Mouse (Mus musculus): ENCODE data around the gene Rgs3.

Gene Rgs3

DNA sequence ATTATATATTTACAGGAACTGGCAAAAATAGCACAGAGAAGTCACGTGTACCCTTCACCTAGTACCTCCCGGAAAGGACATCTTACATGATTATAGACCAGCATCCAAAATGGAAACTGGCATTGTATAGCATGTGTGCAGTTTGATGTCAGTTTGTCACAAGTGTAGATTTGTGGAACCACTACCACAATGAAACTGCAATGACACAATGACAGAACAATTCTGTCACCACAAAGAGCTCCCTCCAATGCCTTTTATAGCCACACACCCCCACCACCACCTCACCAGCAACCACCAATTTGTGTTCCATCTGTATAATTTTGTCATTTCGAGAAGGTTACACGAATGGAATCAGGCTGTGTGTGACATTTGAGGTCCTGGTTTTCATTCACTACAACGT lies 149.8 kb downstream of the Rgs3 start:
- intact Hi-C loops (cut with DNase I) = no loop called here

DNA sequence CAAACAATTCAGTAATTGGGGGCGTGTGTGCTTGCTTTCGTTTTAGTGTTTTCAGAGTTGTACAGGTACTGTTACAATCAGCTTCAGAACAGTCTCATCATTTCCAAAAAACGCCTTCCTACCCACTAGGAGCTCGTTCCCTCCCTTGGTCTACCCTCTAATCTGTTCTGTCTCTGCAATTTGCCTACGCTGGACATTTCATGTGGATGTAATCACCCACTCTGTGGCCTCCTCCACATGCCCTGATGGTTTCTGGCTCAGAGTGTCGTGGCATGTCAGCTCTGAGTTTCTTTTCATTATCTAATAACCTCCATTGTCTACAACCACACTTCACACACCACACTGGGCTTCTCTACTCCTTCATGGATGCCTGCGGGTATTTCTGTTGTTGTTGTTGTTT lies 151.5 kb downstream of the Rgs3 start:
- intact Hi-C loops (cut with DNase I) = no loop called here

DNA sequence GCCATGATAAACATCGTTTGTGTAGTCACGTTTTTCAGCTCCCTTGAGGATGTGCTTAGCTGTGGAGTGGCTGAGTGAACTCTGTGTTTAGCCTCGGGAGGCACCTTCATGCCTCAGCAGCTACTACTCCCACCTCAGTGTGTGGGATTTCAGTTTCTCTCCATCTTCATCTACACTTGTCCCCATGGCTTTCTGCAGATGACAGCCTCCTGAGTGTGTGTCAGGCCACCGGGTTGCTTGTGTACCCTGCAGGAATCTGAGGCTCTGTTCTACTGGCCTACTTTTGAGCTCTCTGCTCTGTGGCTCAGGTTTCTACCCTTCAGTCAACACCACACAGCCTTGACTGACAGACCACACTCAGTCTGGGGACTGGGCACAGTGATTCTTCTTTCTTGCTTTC lies 151.9 kb downstream of the Rgs3 start:
- intact Hi-C loops (cut with DNase I) = no loop called here

DNA sequence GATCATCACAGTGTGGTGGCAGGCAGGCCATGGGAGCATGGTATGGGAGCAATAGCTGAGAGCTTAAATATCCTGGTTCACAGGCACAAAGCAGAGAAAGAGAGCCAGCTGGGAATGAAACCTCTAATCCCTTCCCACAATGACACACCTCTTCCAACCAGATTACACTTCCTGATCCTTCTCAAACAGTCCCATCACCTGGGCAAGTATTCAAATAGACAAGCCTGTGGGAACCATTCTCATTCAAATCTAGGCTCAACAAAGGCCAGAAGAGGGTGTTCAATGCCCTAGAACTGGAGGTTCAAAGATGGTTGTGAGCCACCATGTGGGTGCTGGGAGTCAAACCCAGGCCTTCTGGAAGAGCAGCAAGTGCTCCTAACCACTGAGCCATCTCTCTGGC lies 161.2 kb downstream of the Rgs3 start:
- intact Hi-C loops (cut with DNase I) = no loop called here

GRCm38 (mm10) chr4:62722021-62722426 lies 162.4 kb downstream of the Rgs3 start:
- intact Hi-C loops (cut with DNase I) = no loop called here

- intact Hi-C loops (cut with DNase I) = no loop called here
Observed at GRCm38 (mm10) chr4:62723795-62724194, 164.1 kb downstream of the Rgs3 start.

GRCm38 (mm10) chr4:62726282-62726937 lies 166.8 kb downstream of the Rgs3 start:
- intact Hi-C loops (cut with DNase I) = no loop called here

DNA sequence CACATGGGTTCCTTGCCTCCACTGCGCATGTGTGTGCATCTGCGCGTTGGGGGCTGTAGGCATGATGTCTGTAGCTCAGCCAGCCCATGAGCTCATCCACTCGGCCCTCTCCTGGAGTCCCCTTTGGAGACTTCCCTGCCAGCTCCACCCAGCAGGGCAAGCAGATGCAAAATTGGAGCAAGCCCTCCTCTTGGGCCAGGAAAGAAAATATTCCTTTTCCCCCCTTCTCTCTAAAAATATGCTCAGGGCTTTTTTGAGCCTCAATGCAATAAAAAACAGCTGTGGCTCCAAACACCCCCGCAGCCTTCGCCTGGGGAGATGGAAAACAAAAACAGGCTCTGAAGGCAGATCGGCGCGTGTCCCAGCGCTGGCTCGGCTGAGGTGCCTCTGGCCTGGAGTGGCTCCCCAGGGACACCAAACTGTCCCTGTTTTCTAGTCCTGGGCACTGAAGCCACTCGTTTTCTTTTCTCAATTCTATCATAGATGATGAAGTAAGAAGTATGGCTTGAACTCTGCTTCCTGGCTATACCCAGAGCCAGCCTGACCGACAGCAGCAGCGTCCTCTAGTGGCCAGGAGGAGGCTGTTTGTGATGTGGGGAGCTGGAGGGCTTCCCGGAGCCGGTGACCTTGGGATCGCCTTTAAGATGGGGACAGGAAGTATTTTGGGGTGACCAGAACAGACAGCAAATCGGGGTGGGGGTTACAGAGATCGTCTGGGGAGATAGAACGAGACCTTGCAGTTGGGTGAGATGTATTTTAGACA lies 168.1 kb downstream of the Rgs3 start:
- intact Hi-C loops (cut with DNase I) = no loop called here

DNA sequence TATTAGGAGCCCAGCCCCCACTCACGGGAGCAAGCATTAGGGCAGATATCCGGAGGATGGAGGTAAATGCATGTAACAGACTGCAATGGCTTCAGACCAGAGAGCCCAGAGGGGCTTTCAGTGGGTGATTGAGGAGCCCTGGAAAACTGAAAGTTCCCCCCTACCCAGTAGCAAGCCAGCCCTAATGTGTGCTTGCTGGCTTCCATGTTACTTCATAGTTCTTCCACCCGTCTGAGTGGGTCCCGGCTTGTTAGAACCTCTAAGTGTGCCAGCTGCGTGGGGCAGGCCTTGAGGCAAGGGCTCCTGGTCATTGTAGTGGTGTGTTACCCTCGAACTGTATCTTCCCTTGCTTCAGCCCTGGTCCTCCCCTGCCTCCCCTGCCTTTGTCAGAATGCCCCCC lies 168.8 kb downstream of the Rgs3 start:
- intact Hi-C loops (cut with DNase I) = no loop called here

DNA sequence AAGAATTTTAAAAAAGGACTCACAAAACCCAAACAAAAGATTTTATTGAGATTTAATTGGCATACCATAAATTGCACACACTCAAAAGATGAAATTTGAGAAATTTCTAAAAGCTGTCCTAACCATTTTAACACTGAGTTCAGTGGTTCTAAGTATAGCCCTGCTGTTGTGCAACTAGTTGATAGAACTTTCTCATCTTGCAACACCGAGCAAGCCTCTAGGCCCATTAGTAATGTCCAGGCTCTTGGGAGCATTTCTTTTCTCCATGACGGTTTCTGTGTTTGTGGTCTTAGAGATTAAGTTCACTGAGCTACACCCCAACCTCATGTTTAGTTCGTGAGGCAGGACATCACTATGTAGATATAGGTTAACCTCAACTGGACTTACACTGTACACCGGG lies 169.5 kb downstream of the Rgs3 start:
- intact Hi-C loops (cut with DNase I) = no loop called here

DNA sequence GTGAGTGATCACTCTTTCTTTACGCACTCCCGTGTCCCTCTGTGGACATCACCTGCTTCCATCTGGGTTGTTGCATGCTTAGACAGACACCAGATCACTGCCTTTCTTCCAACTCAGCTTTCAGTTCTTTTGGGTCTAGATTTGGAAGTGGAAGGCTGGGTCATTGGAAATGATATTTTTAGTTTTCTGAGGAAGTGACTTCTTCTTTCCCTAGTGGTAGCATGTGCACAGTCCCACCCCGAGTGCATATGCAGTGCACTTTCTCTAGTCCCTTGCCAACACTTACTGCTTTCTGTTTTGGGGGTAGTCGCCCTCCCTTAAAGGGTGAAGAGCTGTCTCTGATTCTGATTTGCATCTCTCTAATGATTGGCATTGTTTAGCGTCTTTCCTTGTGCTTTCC lies 170.3 kb downstream of the Rgs3 start:
- intact Hi-C loops (cut with DNase I) = no loop called here

DNA sequence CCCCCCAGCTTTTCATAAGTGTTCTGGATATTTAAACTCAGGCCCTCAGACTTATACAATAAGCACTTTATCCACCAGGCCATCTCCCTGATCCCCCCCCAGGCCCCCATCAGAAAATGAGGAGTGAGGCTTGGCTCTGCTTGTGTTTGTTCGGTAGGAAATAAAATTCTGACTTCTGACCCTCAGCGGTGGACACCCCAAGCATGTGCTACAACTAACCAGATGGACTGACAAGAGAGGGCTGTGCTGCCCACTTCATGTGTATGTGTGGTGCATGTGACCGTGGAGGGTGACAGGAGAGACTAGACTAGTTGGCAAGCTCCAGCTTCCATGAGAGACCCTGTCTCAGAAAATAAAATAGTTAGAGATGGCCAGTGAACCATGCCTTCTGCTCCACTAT lies 171.2 kb downstream of the Rgs3 start:
- intact Hi-C loops (cut with DNase I) = no loop called here

DNA sequence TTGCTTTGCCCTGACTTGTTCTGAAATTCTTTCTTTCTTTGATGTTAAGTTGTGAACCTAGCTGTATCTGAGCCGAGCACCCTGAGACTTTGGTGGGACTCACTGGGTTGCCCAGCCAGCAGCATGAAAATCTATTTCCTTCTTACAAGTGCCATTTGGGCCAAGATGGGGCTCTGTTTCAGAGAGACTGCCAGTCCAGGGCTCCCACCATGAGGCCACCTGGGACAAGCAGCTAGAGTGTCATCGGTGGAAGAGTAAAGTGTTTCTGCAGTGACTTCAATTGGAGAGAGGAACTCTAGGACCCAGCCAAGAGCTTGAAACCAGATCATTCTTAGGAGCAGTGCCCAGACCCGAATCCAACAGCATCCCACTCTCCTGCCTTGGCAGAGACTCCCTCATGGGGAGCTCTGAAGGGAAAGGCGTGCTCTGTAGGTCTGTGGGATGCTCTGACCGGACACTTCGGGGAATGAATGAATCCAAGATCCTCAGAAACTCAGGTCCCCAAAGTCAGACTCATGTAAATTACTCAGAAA lies 171.9 kb downstream of the Rgs3 start:
- intact Hi-C loops (cut with DNase I) = no loop called here

- intact Hi-C loops (cut with DNase I) = no loop called here
Observed at GRCm38 (mm10) chr4:62732096-62732495, 172.4 kb downstream of the Rgs3 start.

DNA sequence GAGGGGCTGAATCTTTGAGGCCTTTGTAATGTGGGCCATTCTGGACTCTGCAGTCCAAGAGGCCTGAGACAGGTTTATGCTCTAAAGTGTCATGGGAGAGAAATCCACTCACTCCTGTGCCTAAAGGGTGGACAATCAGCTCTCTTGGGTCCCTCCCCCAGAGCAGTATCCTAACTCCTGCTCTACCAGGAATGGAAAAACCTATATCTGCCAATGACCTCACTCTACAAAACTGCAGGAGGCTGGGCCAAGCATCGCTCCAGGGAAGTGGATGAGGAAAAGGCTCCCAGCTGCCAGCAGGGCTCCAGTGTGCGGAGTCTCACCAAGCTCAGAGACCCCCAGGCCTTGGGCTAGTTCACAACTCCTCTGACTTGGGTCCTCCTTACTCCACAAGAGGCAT lies 173.2 kb downstream of the Rgs3 start:
- intact Hi-C loops (cut with DNase I) = no loop called here

GRCm38 (mm10) chr4:62733938-62734337 lies 174.3 kb downstream of the Rgs3 start:
- intact Hi-C loops (cut with DNase I) = no loop called here

- intact Hi-C loops (cut with DNase I) = no loop called here
Observed at GRCm38 (mm10) chr4:62735291-62735690, 175.6 kb downstream of the Rgs3 start.

DNA sequence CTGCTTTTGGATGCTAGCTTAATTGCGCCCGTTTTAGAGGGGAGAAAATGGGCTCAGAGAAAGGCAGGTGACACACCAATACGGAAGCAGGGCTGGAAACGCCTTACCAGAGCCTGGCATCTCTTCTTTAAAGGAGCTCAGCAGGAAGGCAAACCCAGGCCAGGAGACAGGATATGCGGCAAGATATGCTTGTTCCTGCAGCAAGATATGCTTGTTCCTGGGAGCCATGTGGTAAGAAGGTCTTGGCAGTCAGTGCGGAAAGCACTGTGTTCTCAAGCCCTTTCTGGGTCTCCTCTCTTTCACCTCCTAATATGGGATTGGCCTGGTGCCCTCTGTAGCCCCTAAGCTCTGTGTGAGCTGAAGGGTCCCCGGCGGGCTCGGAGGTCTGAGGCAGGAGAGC lies 176.2 kb downstream of the Rgs3 start:
- intact Hi-C loops (cut with DNase I) = no loop called here

- intact Hi-C loops (cut with DNase I) = no loop called here
Observed at GRCm38 (mm10) chr4:62736421-62736820, 176.8 kb downstream of the Rgs3 start.

DNA sequence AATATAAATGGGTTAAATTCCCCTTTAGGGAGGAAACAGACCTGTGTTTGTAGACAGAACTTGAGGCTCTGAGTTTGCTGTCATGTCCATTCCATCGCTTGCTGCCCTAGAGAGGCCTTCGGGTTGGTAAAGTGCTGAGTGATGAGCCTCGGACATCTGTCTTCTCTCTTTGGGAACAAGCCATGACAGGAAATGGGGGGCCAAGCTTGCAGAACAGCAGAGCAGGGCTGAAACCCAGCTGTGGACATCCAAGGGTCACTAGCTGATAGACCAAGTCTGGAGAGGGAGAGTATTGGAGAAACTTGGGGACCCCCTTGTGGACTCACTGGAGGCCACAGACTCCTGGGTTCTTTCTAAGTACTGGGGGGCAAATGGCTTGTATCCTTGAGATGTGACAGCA lies 177.3 kb downstream of the Rgs3 start:
- intact Hi-C loops (cut with DNase I) = no loop called here

DNA sequence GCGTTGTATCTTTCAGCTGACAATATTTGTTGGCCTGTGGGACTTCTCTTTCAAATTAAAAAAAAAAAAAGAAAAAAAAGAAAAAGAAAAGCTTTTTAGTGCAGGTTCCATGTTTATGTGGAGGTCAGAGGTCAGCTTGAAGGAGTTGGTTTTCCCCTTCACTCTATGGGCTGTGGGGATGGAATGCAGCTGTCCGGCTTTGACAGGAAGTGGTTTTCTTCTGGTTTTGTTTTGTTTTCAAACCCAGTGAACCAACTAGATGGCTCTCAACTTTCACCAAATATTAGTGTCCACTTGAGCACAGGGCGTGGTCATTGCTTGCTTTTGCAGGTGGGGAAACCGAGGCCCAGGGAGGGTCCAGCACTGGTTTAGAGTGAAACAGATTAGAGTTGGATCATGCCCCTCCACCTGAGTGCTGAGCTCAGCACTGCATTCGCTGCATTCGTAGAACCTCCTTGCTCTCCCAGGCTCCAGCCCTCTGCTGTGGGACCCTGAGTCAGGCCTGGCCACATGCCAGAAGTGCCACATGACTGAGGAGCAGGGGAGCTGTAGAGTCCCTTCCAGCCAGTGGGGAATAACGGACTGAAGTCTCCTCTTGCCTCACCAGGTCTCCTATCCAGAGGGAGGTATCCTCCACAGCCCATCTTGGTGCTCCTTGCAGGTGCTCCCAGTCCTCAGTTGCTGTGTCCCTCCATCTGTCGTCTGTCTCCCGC lies 178.5 kb downstream of the Rgs3 start:
- intact Hi-C loops (cut with DNase I) = no loop called here

DNA sequence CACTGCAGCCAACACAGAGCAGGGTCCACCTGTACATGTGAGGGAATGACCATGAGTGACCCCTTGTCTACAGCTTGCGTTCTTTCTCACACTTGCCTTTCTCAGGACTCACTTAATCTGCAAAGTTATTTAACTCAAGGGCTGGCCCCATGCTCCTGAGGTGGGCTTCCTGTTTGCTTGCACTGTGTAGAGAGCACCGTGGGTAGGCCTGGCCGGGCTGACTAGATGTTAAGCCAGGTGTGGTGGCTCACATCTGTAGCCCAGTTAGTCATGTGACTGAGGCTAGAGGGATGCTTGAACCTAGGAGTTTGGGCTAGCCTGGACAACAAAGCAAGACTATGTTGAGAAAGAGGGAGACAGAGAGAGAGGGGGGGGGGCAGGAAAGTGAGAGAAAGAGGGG lies 179.3 kb downstream of the Rgs3 start:
- intact Hi-C loops (cut with DNase I) = no loop called here
